Mouse (Mus musculus): Measurements from ENCODE around the gene Thsd1.

DNA sequence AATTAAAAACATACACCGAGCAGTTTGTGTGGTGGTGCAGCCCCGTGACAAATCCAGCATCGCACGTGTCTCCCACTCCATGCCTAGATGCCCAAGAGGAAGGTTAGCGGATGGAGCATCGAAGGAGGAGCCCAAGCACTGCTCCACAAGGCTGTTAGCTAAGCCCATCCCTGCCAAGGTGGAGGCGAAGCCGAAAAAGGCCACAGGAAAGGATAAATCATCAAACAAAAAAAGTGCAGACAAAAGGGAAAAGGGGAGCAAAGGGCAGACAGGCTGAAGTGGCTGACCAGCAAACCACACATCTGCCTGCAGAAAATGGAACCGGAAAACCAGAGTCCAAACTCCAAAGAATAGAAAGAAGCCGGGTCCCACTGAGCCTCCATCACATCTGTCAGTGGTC, 79.9 kb downstream of the Thsd1 start:
- TF ChIP-seq CTCF (IDR thresholded peaks at IDR 0.05; ENCODE audit: low read depth) (no peak), EP300 (IDR thresholded peaks at IDR 0.05; ENCODE audit: low read depth) (no peak)

Data from heart, postnatal 0 days (tissue).